Mouse (Mus musculus): ENCODE results near the gene Ctsll3. TPM values are rescaled to one million over a fixed set of nuclear protein-coding genes. Genes with fewer than 3 reads are reported as not detected.

Ctsll3 gene
- polyA plus RNA-seq (2012; rRNA removed): not detected in 2 replicates

DNA sequence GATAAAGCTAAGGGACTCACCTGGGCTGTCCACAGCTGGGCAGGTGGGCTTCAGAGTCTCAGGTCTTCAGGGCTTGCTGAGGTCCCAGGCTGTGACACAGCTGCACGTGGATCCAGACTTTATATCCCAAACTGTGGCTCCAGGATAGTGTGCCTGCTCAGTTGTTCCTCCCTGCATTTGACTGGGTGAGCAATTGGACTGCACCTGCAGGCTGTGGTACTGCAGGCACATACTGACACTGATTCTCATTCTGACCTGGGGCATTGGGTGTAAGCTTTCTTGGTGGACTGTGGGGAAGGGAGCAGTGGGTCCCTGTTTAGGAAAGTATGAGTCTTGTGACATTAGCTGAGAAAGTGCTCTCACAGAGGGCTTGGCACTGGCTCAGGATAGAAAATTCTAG, at the start of gene Ctsll3:
TSS of gene Ctsll3 (minus strand) at position 101 of the 400 bp plus-strand sequence.
- TF ChIP-seq CTCF (IDR thresholded peaks at IDR 0.05; ENCODE audit: borderline replicate concordance, extremely low read depth, insufficient read depth, insufficient read length) (no peak), POLR2A (IDR thresholded peaks at IDR 0.05; ENCODE audit: borderline replicate concordance, extremely low read depth, insufficient read depth, insufficient read length, poor library complexity, severe bottlenecking) (no peak)
- no peak for DNase-seq (ENCODE audit: low read depth)

DNA sequence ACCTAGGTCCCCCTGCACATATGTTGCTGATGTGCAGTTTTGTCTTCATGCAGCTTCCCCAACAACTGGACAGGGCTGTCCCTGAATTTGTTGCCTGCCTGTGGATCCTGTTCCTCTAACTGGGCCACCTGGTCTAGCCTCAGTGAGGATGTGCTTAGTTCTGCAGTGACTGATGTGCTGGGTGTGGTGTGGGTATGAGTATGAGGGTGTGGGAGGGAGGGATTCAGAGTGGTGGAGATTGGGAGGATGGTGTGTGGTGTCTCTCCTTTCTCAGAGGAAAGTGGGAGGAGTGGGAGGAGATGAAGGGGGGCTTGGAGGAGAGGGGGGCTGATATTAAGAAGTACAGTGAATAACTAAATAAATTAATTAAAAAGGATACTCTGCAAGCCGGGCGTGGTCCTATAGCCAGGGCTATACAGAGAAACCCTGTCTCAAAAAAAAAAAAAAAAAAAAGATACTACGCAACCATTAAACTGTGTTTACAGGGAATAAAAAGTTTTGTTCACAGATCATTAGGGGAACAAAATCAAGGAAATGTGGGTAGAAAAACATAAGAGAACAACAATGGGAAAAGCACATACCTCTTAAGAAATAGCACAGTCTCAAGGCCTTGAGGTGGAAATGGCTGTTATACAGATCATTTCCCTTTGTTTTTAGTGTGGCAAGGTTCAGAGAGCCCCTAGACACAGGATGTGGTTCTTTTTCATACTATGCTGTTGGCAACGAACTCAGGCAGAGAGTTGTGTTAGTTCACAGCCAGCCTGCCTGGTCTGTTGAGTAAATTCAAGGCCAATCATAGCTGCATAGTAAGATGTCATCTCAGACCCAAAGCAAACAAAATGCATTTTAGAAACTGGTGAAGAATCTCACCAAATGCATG, 45.8 kb upstream of the Ctsll3 start:
- DNase-seq (ENCODE audit: low read depth): no peak
- TF ChIP-seq CTCF (IDR thresholded peaks at IDR 0.05; ENCODE audit: borderline replicate concordance, extremely low read depth, insufficient read depth, insufficient read length) (no peak), POLR2A (IDR thresholded peaks at IDR 0.05; ENCODE audit: borderline replicate concordance, extremely low read depth, insufficient read depth, insufficient read length, poor library complexity, severe bottlenecking) (no peak)

DNA sequence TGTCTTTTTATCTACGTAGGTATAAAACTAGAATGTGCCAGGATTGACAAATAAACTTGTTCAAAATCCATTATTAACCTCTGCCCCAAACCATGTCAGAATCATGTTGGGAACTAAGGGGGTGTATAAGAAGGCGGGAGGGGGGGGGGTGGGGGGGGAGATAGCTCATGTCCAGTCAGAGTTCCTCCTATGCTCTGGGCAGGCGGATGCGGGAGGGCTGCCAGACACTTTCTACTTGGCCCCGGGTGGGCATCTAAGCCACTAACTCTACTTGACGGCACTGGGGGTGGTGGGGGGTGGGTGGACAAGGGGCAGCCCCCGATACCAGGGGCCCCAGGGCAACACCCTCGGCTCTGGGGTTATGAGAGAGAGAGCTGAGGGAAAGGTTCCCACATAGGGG, 40.5 kb upstream of the Ctsll3 start:
- no peak for DNase-seq (ENCODE audit: low read depth)
- TF ChIP-seq CTCF (IDR thresholded peaks at IDR 0.05; ENCODE audit: borderline replicate concordance, extremely low read depth, insufficient read depth, insufficient read length) (no peak), POLR2A (IDR thresholded peaks at IDR 0.05; ENCODE audit: borderline replicate concordance, extremely low read depth, insufficient read depth, insufficient read length, poor library complexity, severe bottlenecking) (no peak)

DNA sequence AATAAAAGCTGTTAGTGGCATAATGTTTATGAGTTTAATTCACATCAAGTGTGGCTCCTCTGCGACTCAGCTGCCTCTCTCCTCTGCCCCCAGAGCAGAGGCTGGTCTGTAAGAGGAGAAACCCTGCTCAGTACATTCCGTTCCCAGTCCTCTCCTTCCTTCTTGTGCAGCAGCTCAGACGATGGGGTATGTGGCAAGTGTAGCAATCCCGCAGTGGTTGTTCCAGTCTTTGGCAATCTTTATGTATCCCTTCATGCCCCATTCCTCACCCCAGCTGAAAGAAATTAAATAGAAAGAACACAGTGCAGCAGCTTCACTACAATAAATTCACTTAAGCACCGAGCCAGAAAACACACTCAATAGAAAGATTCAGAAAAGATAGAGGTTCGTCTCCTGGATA, 40.1 kb upstream of the Ctsll3 start:
- TF ChIP-seq POLR2A (IDR thresholded peaks at IDR 0.05; ENCODE audit: borderline replicate concordance, extremely low read depth, insufficient read depth, insufficient read length, poor library complexity, severe bottlenecking): no peak
- TF ChIP-seq CTCF (IDR thresholded peaks at IDR 0.05; ENCODE audit: borderline replicate concordance, extremely low read depth, insufficient read depth, insufficient read length): no peak
- DNase-seq (ENCODE audit: low read depth): no peak

DNA sequence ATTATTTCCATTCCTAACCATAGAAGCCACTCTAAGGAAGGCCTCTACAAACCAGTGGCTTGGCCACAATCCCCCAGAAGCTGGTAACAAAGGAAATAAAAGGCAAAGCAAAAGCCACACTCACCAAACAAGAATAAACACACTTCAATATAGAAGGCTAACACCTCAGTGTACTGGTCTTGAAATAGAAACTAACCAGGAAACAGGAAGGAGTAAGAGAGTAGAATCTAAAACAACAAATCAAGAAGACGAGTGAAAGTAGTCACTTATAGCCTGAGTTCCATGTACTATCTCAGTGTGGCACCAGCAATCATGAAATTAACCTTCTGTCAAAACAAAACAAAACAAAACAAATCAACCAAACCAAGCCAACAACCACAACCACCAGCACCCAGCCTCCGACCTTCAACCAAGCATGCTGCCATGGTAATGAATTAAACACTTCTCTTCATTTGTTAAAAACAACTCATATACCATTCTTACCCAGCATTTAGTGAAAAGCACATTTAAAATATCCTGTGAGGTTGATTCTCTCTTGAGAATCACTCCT, 36.8 kb upstream of the Ctsll3 start:
- TF ChIP-seq POLR2A (IDR thresholded peaks at IDR 0.05; ENCODE audit: borderline replicate concordance, extremely low read depth, insufficient read depth, insufficient read length, poor library complexity, severe bottlenecking): no peak
- no peak for TF ChIP-seq CTCF (IDR thresholded peaks at IDR 0.05; ENCODE audit: borderline replicate concordance, extremely low read depth, insufficient read depth, insufficient read length)
- DNase-seq (ENCODE audit: low read depth): no peak

DNA sequence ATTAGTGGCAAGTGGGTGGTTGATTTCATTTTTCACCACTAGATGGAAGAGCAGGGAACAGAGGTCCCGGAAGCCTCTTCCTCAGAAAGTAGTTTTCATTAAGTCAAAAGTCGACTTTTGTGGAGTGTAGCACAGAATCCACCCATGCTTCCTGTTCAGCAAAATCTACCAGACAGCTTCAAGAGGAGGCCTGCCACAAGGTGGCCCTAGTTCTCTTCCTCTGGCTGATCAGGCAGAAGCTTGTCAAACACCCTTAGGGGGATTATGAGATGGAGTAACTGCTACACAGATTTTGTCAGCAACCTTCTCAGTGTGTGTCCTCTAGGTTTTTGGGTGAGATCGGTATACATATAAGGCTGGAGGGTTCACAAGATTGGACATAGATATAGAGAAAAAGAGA, 23.4 kb upstream of the Ctsll3 start:
- DNase-seq (ENCODE audit: low read depth): peak; percentile 2
- TF ChIP-seq CTCF (IDR thresholded peaks at IDR 0.05; ENCODE audit: borderline replicate concordance, extremely low read depth, insufficient read depth, insufficient read length) (no peak; the same call in 1 of the 2 replicates), POLR2A (IDR thresholded peaks at IDR 0.05; ENCODE audit: borderline replicate concordance, extremely low read depth, insufficient read depth, insufficient read length, poor library complexity, severe bottlenecking) (no peak)

DNA sequence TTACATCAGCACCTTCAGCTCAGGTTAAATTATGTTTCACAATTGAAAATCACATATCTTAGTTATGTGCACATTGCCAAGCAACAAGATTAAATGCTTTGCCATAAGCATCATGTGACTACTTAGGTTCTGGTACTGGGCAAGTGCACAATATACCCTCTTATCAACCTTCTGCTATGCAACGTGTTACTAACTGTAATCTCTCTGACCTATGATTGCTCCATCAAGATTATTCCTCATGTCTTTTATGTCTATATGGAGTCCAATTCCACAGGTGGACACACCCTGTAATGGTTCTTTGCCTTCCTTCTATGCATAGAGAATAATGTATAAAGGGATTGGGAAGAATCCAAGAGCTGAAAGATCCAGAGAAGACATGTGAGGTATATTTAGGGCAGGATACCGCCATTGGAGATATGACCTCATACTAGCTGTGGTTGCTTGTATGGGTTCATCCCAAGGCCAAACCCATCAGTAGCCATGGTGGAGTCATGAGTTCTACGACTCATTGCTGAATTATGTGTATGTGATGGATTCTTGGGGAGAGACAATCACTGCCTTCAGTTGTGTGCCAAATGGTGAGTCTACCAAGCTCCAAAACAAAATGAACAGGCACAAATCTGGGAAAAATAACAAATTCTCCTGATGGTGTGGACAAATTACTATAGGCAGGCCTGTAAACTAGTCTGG, 18.0 kb upstream of the Ctsll3 start:
- TF ChIP-seq CTCF (IDR thresholded peaks at IDR 0.05; ENCODE audit: borderline replicate concordance, extremely low read depth, insufficient read depth, insufficient read length): no peak
- TF ChIP-seq POLR2A (IDR thresholded peaks at IDR 0.05; ENCODE audit: borderline replicate concordance, extremely low read depth, insufficient read depth, insufficient read length, poor library complexity, severe bottlenecking): no peak
- DNase-seq (ENCODE audit: low read depth): no peak

DNA sequence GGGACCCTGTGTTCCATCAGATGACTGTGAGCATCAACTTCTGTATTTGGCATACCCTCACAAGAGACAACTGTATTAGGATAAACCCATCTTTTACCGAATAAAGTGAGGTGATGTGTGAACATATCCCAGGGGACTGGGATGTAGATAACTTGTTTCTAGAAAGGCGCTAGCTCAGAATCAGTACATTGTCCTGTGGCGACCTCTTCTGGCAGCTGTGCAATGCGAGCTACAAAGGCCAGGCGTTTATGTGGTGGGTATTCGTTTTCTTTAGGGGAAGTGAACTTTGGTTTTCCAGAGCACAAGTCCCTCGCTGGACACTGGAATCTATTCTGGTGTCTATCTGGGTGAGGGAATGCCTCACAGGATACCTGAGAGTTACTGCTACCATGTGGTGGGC, 16.8 kb upstream of the Ctsll3 start:
- peak; percentile 55 for DNase-seq (ENCODE audit: low read depth)
- no peak for TF ChIP-seq POLR2A (IDR thresholded peaks at IDR 0.05; ENCODE audit: borderline replicate concordance, extremely low read depth, insufficient read depth, insufficient read length, poor library complexity, severe bottlenecking)
- TF ChIP-seq CTCF (IDR thresholded peaks at IDR 0.05; ENCODE audit: borderline replicate concordance, extremely low read depth, insufficient read depth, insufficient read length): peak; percentile 70; the same call in 1 of the 2 replicates

DNA sequence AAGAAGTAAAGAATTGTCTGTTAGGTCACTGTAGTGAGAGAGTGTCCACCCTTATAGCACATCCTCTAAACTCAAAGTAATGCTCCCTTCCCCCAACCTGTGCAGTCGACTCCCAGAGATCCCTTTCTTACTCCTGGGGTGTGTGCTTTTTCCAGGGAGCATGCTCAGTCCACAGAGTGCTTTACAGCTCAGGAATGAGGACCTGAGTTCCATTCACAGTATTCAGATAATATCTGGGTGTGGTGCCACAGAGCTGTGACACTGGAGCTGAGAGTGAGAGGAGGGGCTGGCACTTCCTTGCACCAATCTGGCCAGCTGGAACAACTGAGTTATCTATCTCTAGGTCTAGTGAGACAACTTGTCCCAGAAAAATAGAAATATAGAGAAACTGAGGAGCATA, 11.1 kb upstream of the Ctsll3 start:
- no peak for DNase-seq (ENCODE audit: low read depth)
- TF ChIP-seq POLR2A (IDR thresholded peaks at IDR 0.05; ENCODE audit: borderline replicate concordance, extremely low read depth, insufficient read depth, insufficient read length, poor library complexity, severe bottlenecking) (no peak), CTCF (IDR thresholded peaks at IDR 0.05; ENCODE audit: borderline replicate concordance, extremely low read depth, insufficient read depth, insufficient read length) (no peak)

DNA sequence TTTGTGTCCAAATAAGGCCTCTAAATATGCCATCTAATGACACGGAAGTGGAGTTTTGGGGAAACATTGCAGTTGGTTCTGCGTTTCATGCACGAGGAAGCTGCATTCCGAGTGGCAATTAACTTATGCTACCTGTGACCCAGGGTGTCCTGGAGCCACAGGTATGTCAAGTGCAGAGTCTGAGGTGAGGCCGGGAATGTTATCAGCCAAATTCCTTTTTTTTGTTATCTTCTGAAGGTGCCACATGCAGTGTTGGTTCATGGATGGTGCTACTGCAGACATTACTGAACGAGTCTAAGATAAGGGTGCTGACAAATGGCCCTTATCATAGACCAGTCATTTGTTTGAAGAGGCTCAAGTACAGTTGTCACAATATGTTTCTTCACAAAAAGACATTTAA, 10.1 kb upstream of the Ctsll3 start:
- no peak for DNase-seq (ENCODE audit: low read depth)
- TF ChIP-seq POLR2A (IDR thresholded peaks at IDR 0.05; ENCODE audit: borderline replicate concordance, extremely low read depth, insufficient read depth, insufficient read length, poor library complexity, severe bottlenecking): no peak
- no peak for TF ChIP-seq CTCF (IDR thresholded peaks at IDR 0.05; ENCODE audit: borderline replicate concordance, extremely low read depth, insufficient read depth, insufficient read length)

DNA sequence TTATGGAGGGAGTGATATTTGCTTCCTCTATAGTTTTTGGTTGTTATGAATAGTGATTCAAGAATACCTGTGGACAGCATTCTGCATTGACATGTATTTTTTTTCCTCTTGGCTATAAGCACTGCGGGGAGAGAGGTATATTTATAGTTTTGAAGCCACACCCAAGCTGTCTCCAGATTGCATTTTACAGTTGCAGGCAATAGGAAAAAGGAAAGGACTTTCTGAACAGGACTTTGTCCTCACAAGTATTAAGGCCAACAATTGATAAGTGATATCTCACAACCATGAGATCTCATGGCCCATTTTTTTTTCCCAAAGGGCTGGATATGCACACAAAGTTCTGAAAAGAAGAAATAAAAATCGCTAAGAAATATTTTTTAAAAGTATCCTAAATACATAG, 7.0 kb upstream of the Ctsll3 start:
- TF ChIP-seq POLR2A (IDR thresholded peaks at IDR 0.05; ENCODE audit: borderline replicate concordance, extremely low read depth, insufficient read depth, insufficient read length, poor library complexity, severe bottlenecking) (no peak), CTCF (IDR thresholded peaks at IDR 0.05; ENCODE audit: borderline replicate concordance, extremely low read depth, insufficient read depth, insufficient read length) (no peak)

More for the DNA sequence above, 7.0 kb upstream of the Ctsll3 start:
- DNase-seq (ENCODE audit: low read depth): no peak
